26 mouse cellular contexts compared by ENCODE assay signal in the genomic region with DNA sequence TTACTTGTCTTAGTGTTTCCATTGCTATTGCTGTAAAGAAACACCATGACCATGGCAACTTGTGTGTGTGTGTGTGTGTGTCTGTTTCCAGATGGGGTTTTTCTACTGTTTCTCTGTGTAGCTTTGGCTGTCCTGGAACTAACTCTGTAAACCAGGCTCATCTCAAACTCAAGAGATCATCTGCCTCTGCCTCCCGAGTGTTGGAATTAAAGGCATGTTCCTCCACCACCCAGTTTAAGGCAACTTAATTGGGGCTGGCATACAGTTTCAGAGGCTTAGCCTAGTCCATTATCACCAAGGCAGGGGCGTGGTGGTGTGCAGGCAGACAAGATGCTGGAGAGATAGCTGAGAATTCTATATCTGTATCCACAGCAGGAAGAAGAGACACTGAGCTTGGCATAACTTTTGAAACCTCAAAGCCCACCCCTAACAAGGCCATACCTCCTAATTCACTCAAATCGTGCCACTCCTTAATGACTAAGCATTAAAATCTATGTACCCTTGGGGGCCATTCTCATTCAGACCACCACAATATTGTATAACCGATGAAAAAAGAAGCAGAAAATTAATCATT.
DNase-seq lines count a peak whose midpoint lies in the region; ATAC-seq and TF ChIP-seq lines count a peak whose summit lies in the region.
"Had no signal": no experiment of that assay in that cellular context is flagged by ENCODE, and none has a peak within 500 bp of the region (broad histone marks: within the 10 kb centered on the region; RNA-seq: fewer than 3 reads in every experiment).

No protein-coding gene starts in this region.

- peak; percentile 86 for DNase-seq in MEL (ENCODE audit: low read depth, low spot score)
- DNase-seq in liver, embryonic 14.5 days (ENCODE audit: low read depth in 3 of 3, low spot score in 3 of 3) = no peak
- DNase-seq in adipocyte (ENCODE audit: low spot score) = no peak
- DNase-seq in forebrain, postnatal 0 days = no peak
- no peak for DNase-seq in hindbrain, embryonic 11.5 days (ENCODE audit: low spot score)
- DNase-seq: adrenal gland, postnatal 25 days; cerebellum, adult 2 months; cerebellum, postnatal 25 days; gastrocnemius, postnatal 25 days; heart, adult 2 months; heart, postnatal 10 days; kidney, adult 8-10 months; kidney, postnatal 10 days; lung, postnatal 36 days; midbrain, embryonic 14.5 days; retina, postnatal 1 day; right cerebral cortex, postnatal 14 days had no signal

- peak overlapping the region; percentile 23 to 43 for H3K4me3 ChIP-seq in MEL (ENCODE audit: control insufficient read depth in 1 of 2, insufficient read depth in 1 of 2, low read depth in 2 of 2, low read length in 2 of 2)
- H3K4me3 ChIP-seq in liver, embryonic 14.5 days (ENCODE audit: insufficient read depth in 1 of 2, low read depth in 2 of 2, low read length in 2 of 2) = no peak overlapping the region
- no peak overlapping the region for H3K4me3 ChIP-seq in forebrain, postnatal 0 days (ENCODE audit: low read depth, low read length)
- no peak overlapping the region for H3K4me3 ChIP-seq in hindbrain, embryonic 11.5 days (ENCODE audit: low read depth, low read length)
- H3K4me3 ChIP-seq: embryonic facial prominence, embryonic 12.5 days; heart, adult 2 months; heart, embryonic 13.5 days; hindbrain, embryonic 15.5 days; megakaryocyte, embryonic 14.5 days; neural tube, embryonic 15.5 days; stomach, embryonic 15.5 days had no signal

- H3K79me2 ChIP-seq in MEL (ENCODE audit: control insufficient read depth, insufficient read depth, low read length, poor library complexity) = no peaks in the 10 kb centered on the region; the same call in 1 of the 2 replicates

- H3K4me1 ChIP-seq in MEL (ENCODE audit: control insufficient read depth in 1 of 2, insufficient read depth in 2 of 2, low read length in 2 of 2) = peaks cover 26 to 53% of the 10 kb centered on the region in 2 experiments
- peaks cover 0 to 27% of the 10 kb centered on the region in 2 experiments; a peak in 3 of 4 replicates for H3K4me1 ChIP-seq in liver, embryonic 14.5 days (replicated peaks; ENCODE audit: control insufficient read depth in 2 of 2, insufficient read depth in 2 of 2, low read length in 1 of 2)
- no peaks in the 10 kb centered on the region for H3K4me1 ChIP-seq in forebrain, postnatal 0 days (ENCODE audit: insufficient read depth)
- no peaks in the 10 kb centered on the region for H3K4me1 ChIP-seq in hindbrain, embryonic 11.5 days (replicated peaks; ENCODE audit: control insufficient read depth, insufficient read depth, low read length)
- H3K4me1 ChIP-seq: embryonic facial prominence, embryonic 12.5 days; hindbrain, embryonic 15.5 days; neural tube, embryonic 15.5 days; stomach, embryonic 15.5 days had no signal

- TF ChIP-seq POLR2A in MEL (IDR thresholded peaks at IDR 0.05; ENCODE audit: control insufficient read depth in 1 of 2, insufficient read depth in 1 of 2, low read depth in 1 of 2, low read length in 2 of 2, poor library complexity in 1 of 2) = peak in 1 of 2 experiments; percentile 59; a peak in 3 of 4 replicates

- H3K27ac ChIP-seq in MEL (ENCODE audit: control insufficient read depth, low read depth, low read length) = peak overlapping the region; percentile 99
- no peak overlapping the region for H3K27ac ChIP-seq in liver, embryonic 14.5 days
- no peak overlapping the region for H3K27ac ChIP-seq in forebrain, postnatal 0 days (ENCODE audit: low read depth, low read length)
- no peak overlapping the region for H3K27ac ChIP-seq in hindbrain, embryonic 11.5 days (ENCODE audit: low read depth, low read length)
- H3K27ac ChIP-seq: embryonic facial prominence, embryonic 12.5 days; heart, adult 2 months; heart, embryonic 13.5 days; hindbrain, embryonic 15.5 days; neural tube, embryonic 15.5 days; stomach, embryonic 15.5 days had no signal

- H3K36me3 ChIP-seq in MEL (ENCODE audit: control insufficient read depth in 1 of 2, insufficient read depth in 2 of 2, low read length in 2 of 2) = peaks cover 0 to 47% of the 10 kb centered on the region in 2 experiments; a peak in 2 of 4 replicates
- no peaks in the 10 kb centered on the region for H3K36me3 ChIP-seq in liver, embryonic 14.5 days (replicated peaks; ENCODE audit: control insufficient read depth, insufficient read depth, low read depth)
- H3K36me3 ChIP-seq in forebrain, postnatal 0 days (ENCODE audit: insufficient read depth) = no peaks in the 10 kb centered on the region
- H3K36me3 ChIP-seq in hindbrain, embryonic 11.5 days (ENCODE audit: control insufficient read depth, insufficient read depth, low read length) = no peaks in the 10 kb centered on the region
- H3K36me3 ChIP-seq: embryonic facial prominence, embryonic 12.5 days; heart, embryonic 13.5 days; hindbrain, embryonic 15.5 days; neural tube, embryonic 15.5 days; stomach, embryonic 15.5 days had no signal

- peak overlapping the region; percentile 71 for H3K9ac ChIP-seq in MEL (ENCODE audit: control insufficient read depth, low read depth, low read length, poor library complexity, severe bottlenecking)
- H3K9ac ChIP-seq in liver, embryonic 14.5 days (replicated peaks) = no peak overlapping the region
- H3K9ac ChIP-seq in forebrain, postnatal 0 days = no peak overlapping the region
- no peak overlapping the region for H3K9ac ChIP-seq in hindbrain, embryonic 11.5 days (ENCODE audit: low read depth, low read length)
- H3K9ac ChIP-seq: embryonic facial prominence, embryonic 12.5 days; heart, embryonic 13.5 days; hindbrain, embryonic 15.5 days; neural tube, embryonic 15.5 days; stomach, embryonic 15.5 days had no signal

- H3K4me2 ChIP-seq in liver, embryonic 14.5 days (ENCODE audit: low read depth) = no peak overlapping the region
- no peak overlapping the region for H3K4me2 ChIP-seq in forebrain, postnatal 0 days (ENCODE audit: low read depth)
- H3K4me2 ChIP-seq in hindbrain, embryonic 11.5 days (replicated peaks; ENCODE audit: low read depth, low read length) = no peak overlapping the region
- H3K4me2 ChIP-seq: embryonic facial prominence, embryonic 12.5 days; heart, embryonic 13.5 days; hindbrain, embryonic 15.5 days; neural tube, embryonic 15.5 days; stomach, embryonic 15.5 days had no signal

- 31% methylated on average over 4 of the region's 4 CpGs for WGBS in liver, embryonic 14.5 days (ENCODE audit: insufficient replicate concordance)
- 83% methylated on average over 4 of the region's 4 CpGs for WGBS in forebrain, postnatal 0 days
- 80% methylated on average over 4 of the region's 4 CpGs for WGBS in hindbrain, embryonic 11.5 days

- ATAC-seq in common myeloid progenitor, adult 5-6 weeks (replicated peaks; ENCODE audit: low read depth, poor library complexity, severe bottlenecking) = peak; percentile 52
- ATAC-seq in liver, embryonic 14.5 days (ENCODE audit: insufficient read depth) = peak; percentile 58
- ATAC-seq in forebrain, postnatal 0 days = no peak
- ATAC-seq in hindbrain, embryonic 11.5 days (ENCODE audit: low FRiP score) = no peak
- ATAC-seq: forebrain, embryonic 14.5 days had no signal

- peak; percentile 90 to 94 for TF ChIP-seq EP300 in MEL (IDR thresholded peaks at IDR 0.05; ENCODE audit: low read depth in 1 of 2, low read length in 2 of 2)
- TF ChIP-seq EP300 in liver, embryonic 14.5 days (IDR thresholded peaks at IDR 0.05; ENCODE audit: low read depth) = no peak; the same call in 1 of the 2 replicates

- H3K27me3 ChIP-seq in MEL (ENCODE audit: control insufficient read depth in 1 of 2, insufficient read depth in 2 of 2, low read length in 2 of 2) = no peaks in the 10 kb centered on the region
- H3K27me3 ChIP-seq in liver, embryonic 14.5 days (ENCODE audit: control insufficient read depth, insufficient read depth, low read length) = no peaks in the 10 kb centered on the region
- no peaks in the 10 kb centered on the region for H3K27me3 ChIP-seq in forebrain, postnatal 0 days (ENCODE audit: insufficient read depth, low read length)
- H3K27me3 ChIP-seq in hindbrain, embryonic 11.5 days (ENCODE audit: control insufficient read depth, insufficient read depth, low read length) = no peaks in the 10 kb centered on the region
- H3K27me3 ChIP-seq: CH12.LX; embryonic facial prominence, embryonic 12.5 days; hindbrain, embryonic 15.5 days; neural tube, embryonic 15.5 days; stomach, embryonic 15.5 days had no signal

- TF ChIP-seq RAD21 in MEL (IDR thresholded peaks at IDR 0.05; ENCODE audit: low read depth, low read length) = no peak

- TF ChIP-seq CTCF in MEL (IDR thresholded peaks at IDR 0.05 in 2 of 3, conservative IDR thresholded peaks at IDR 0.05 in 1 of 3; ENCODE audit: control insufficient read depth in 1 of 3, insufficient read depth in 1 of 3, low read depth in 2 of 3, low read length in 3 of 3, poor library complexity in 1 of 3, severe bottlenecking in 1 of 3) = no peak
- no peak for TF ChIP-seq CTCF in liver, embryonic 14.5 days (IDR thresholded peaks at IDR 0.05; ENCODE audit: low read depth)
- TF ChIP-seq CTCF in forebrain, postnatal 0 days (IDR thresholded peaks at IDR 0.05; ENCODE audit: low read depth) = no peak

- no peaks in the 10 kb centered on the region for H3K9me3 ChIP-seq in MEL (replicated peaks; ENCODE audit: insufficient read depth, low read length)
- H3K9me3 ChIP-seq in liver, embryonic 14.5 days (ENCODE audit: control insufficient read depth, low read length) = no peaks in the 10 kb centered on the region
- no peaks in the 10 kb centered on the region for H3K9me3 ChIP-seq in forebrain, postnatal 0 days (ENCODE audit: low read length)
- no peaks in the 10 kb centered on the region for H3K9me3 ChIP-seq in hindbrain, embryonic 11.5 days (ENCODE audit: control insufficient read depth, low read length)
- H3K9me3 ChIP-seq: embryonic facial prominence, embryonic 12.5 days; heart, embryonic 13.5 days; hindbrain, embryonic 15.5 days; neural tube, embryonic 15.5 days; stomach, embryonic 15.5 days had no signal

TF ChIP-seq in MEL, 35 proteins besides CTCF, POLR2A, EP300 and RAD21 (continues in another document):
- TF ChIP-seq HCFC1 (IDR thresholded peaks at IDR 0.05; ENCODE audit: low read depth, low read length) (peak; percentile 63), MAFK (IDR thresholded peaks at IDR 0.05; ENCODE audit: borderline replicate concordance, low read depth, low read length) (peak; percentile 60; the same call in 1 of the 2 replicates), KAT2A (conservative IDR thresholded peaks at IDR 0.05; ENCODE audit: low read depth, low read length) (no peak), SIN3A (IDR thresholded peaks at IDR 0.05; ENCODE audit: low read length) (peak; percentile 78), GATA1 (IDR thresholded peaks at IDR 0.05; ENCODE audit: low read depth, low read length) (peak; percentile 95), CHD1 (IDR thresholded peaks at IDR 0.05; ENCODE audit: low read depth, low read length) (peak; percentile 41; the same call in 1 of the 2 replicates), ELF1 (IDR thresholded peaks at IDR 0.05; ENCODE audit: low read depth, low read length) (no peak), NELFE (IDR thresholded peaks at IDR 0.05; ENCODE audit: low read depth, low read length) (peak; percentile 18; the same call in 1 of the 2 replicates), RCOR1 (IDR thresholded peaks at IDR 0.05; ENCODE audit: low read depth, low read length) (peak; percentile 77), SMC3 (IDR thresholded peaks at IDR 0.05; ENCODE audit: low read depth, low read length) (no peak), MYC (IDR thresholded peaks at IDR 0.05; ENCODE audit: low read depth, low read length) (0 out of 2 replicates have a peak, but pooled peaks have one; percentile 26)

Comparison
In these comparisons a context has a peak if more than half of its experiments do, and no peak if none do; other contexts are left out.
1. H3K4me3 ChIP-seq: peak in MEL (2 of 2); none in liver, embryonic 14.5 days (0 of 2), forebrain, postnatal 0 days (single experiment) and hindbrain, embryonic 11.5 days (single experiment).
2. ATAC-seq: peak in common myeloid progenitor, adult 5-6 weeks (single experiment) and liver, embryonic 14.5 days (single experiment); none in forebrain, postnatal 0 days (single experiment) and hindbrain, embryonic 11.5 days (single experiment).